Mouse (Mus musculus): ENCODE results near the gene Rpap1.

The Rpap1 gene

DNA sequence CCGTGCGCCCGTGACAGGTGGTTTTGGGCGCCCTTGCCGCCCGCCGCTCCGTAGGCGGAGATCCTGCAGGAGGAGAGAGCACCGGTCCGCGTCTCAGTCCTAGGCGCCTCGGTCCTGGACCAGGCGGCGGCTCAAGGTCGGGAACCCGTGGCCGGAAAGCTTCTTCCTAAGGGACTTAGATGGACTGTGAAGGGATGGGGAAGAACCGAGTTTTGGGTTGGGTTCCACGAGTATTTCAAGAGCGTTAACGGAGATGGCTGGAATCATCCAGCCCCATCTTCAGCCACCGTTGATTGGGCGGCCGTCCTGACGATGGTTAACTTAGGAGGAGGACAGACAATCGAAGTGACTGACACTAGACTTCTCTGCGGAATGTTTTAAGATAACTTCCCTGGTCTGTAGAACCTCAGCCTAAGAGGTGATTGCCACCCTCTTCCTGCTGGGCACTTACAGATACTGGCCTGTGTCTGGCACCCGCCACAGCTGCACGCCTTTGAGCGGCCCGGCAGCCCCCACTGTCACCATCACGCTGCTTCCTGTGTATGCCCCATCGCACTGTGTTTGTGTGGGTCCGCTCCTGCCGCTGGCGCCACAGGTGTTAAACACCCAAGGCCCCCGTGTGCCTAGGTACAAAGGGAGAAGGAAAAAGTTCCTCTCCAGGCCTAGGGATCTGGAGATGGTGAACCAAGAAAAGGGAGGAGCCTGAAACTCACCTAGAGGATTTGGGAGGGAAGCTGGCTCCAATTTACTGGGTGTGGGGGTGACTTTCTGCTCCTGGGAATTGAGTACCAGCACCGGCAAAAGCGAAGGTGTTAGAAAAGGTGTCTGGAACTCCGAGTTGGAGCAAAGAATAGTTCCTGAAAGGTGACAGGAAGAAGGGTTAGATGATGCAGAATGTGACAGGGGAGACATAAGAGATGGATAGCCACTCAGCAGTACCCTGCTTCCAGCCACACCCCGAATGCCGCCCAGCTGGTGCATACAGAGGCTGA lies 28.2 kb downstream of the Rpap1 start:
- DNase-seq (ENCODE audit: low read depth, low spot score) = peak; percentile 49
- no peaks in the 10 kb centered on the region for H3K36me3 ChIP-seq (ENCODE audit: control insufficient read depth, insufficient read depth, low read length, poor library complexity, severe bottlenecking)
- H3K27me3 ChIP-seq (ENCODE audit: control insufficient read depth, insufficient read depth, low read length, poor library complexity, severe bottlenecking) = no peaks in the 10 kb centered on the region

DNA sequence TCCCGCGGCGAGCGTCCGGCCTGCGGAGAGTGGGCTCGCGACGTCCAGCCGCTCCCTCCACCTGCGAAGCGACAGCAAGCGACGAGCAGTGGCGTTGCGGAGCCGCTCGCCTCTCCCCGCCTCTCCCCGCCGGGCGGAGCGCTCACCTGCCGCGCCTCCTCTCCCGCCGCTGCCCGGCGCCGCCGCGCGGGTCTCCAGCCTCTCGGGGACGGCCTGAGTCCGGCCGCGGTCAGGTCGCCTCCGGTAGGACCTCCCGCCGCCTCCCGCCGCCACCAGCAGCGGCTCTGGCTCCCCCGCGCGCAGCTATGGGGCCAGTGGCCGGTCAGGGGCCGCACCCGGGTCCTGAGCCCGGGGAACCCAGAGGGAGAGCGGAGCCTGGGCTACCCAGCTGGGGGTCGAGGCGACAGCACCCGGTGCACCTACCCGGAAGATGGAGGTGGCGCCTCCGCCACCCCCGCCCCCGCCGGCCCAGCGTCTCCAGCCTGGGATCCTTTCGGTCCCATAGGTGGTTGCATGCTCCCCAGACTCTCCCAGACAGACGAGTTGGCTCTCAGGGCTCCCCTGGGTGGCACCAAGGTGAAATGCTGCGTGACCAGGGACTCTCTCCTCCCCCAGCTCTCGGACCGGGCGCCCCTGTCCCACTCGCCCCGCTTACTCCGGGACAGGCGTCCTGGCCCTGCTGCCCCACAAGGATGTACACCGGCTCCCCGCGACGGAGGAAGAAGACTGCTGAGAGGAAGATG lies 29.1 kb downstream of the Rpap1 start:
- DNase-seq (ENCODE audit: low read depth, low spot score) = no peak

DNA sequence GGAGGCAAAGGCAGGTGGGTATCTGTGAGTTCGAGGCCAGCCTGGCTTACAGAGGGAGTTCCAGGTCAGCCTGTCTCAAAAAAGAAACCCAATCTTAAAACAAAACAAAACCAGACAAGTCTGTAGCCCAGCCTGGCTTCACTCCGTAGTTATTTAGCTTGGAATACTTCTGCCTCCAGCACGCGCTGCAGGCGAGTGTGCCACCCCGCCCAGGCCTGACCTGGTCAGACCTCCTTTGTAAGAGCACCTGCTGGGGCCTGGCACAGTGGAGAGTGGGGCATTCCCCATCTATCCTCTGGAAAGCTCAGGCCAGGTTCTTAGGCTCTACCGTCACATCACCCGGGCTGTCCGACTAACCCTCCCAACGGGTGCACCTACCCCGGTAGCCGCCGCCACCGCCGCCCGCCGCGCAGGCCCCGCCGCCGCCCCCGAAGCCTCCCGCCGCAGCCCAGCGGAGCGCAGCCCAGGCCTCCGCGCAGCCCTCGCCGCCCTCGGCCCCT lies 29.7 kb downstream of the Rpap1 start:
- H3K36me3 ChIP-seq (ENCODE audit: control insufficient read depth, insufficient read depth, low read length, poor library complexity, severe bottlenecking) = no peaks in the 10 kb centered on the region
- H3K27me3 ChIP-seq (ENCODE audit: control insufficient read depth, insufficient read depth, low read length, poor library complexity, severe bottlenecking) = no peaks in the 10 kb centered on the region
- DNase-seq (ENCODE audit: low read depth, low spot score) = peak; percentile 34

More for the DNA sequence above, 29.1 kb downstream of the Rpap1 start:
- H3K27me3 ChIP-seq (ENCODE audit: control insufficient read depth, insufficient read depth, low read length, poor library complexity, severe bottlenecking) = no peaks in the 10 kb centered on the region
- no peaks in the 10 kb centered on the region for H3K36me3 ChIP-seq (ENCODE audit: control insufficient read depth, insufficient read depth, low read length, poor library complexity, severe bottlenecking)

DNA sequence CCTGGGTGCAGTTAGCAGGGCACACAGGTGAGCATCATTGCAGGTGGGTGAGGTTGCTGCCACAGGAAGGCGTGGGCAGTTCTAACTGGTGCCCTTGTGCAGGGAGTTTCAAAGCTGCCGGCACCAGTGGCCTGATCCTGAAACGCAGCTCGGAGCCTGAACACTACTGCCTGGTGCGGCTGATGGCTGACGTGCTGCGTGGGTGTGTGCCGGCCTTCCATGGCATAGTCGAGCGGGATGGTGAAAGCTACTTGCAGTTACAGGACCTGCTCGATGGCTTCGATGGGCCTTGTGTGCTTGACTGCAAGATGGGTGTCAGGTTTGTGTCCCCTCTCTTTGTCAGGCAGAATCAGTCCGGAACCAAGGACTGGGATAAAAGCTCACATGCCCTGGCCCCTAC lies 38.1 kb downstream of the Rpap1 start:
- H3K36me3 ChIP-seq (ENCODE audit: control insufficient read depth, insufficient read depth, low read length, poor library complexity, severe bottlenecking) = no peaks in the 10 kb centered on the region
- DNase-seq (ENCODE audit: low read depth, low spot score) = no peak
- no peaks in the 10 kb centered on the region for H3K27me3 ChIP-seq (ENCODE audit: control insufficient read depth, insufficient read depth, low read length, poor library complexity, severe bottlenecking)

DNA sequence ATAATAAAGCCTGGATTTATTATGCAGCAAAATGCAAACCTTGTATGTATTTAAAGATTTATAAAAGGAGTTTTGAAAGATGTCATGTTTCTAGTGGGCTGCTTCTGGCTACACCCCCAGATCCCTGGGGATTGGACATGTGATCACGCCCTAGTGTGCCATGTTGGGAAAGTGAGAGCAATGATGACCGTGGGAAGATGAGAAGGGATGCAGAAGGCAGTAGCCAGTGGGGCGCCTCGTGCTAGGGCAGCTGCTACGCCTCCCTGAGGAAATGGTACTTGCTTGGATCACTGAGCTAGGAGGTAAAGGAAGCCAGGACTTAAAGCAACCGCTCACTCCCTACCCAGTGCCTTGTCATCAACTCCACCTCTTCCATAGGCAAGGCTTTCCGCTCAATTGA lies 39.8 kb downstream of the Rpap1 start:
- no peaks in the 10 kb centered on the region for H3K36me3 ChIP-seq (ENCODE audit: control insufficient read depth, insufficient read depth, low read length, poor library complexity, severe bottlenecking)
- DNase-seq (ENCODE audit: low read depth, low spot score) = no peak
- no peaks in the 10 kb centered on the region for H3K27me3 ChIP-seq (ENCODE audit: control insufficient read depth, insufficient read depth, low read length, poor library complexity, severe bottlenecking)

DNA sequence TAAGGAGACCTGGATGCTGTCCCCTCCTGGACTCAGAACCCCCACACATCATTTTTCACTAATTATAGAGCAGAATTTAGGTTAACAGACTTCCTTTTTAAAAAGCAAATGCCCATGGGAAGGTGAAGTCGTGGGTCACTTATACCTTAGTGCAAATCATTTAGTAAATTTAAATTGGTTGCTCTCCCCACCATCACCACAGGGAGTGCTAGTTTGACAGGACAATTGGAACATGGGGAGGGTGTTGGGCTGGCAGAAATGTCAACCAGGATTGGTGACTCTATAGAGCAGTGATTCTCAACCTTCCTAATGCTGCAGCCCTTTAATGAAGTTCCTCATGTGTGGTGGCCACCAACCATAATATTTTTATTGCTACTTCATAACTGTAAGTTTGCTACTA lies 42.1 kb downstream of the Rpap1 start:
- peak; percentile 65 for DNase-seq (ENCODE audit: low read depth, low spot score)
- H3K27me3 ChIP-seq (ENCODE audit: control insufficient read depth, insufficient read depth, low read length, poor library complexity, severe bottlenecking) = no peaks in the 10 kb centered on the region
- no peaks in the 10 kb centered on the region for H3K36me3 ChIP-seq (ENCODE audit: control insufficient read depth, insufficient read depth, low read length, poor library complexity, severe bottlenecking)

DNA sequence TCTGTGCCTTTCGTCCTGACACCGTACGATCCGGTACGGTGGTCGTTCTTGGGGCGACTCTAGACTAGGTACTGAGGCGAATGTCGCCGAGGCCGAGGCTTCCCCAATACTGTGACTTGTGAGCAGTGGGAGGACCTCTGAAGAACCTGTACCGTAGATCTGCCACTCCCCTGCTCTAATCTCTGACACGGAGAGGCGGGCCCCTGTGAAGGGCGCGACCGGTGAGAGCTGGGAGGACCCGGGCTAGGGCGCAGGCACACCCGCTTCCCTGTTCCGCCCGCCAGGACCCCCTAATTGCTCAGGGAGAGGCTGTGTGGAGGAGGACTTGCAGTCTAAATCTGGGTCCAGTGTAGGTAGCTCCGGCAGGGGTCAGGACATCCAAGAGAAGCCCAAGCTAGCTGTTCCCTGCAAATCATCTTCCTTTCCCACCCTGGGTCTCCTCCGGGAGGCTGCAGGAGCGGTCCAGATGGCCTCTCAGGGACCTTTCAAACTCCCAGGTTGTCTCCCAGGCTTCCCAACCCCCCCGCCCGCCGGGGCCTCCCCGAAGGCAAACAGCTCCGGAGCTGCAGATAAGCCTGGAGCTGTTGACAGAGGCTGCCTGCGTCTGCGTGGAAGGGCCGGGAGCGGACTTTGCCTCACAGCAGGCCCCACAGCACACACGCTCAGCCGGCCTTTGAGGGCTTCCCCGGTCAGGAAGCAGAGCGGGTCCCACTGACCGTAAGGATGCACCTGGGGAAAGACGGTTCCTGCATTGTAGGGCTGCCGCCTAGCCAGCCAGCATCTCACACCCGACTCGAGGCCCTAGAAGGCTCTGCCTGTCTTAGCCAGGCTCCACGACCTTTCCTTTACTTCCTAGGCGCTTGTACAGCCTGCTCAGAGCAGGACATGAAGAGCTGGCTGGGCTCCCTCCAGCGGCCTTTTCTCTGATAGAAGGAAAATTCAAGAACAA lies 42.9 kb downstream of the Rpap1 start:
- Histone ChIP-seq H3K36me3 (ENCODE audit: control insufficient read depth, insufficient read depth, low read length, poor library complexity, severe bottlenecking) (no peaks in the 10 kb centered on the region), H3K27me3 (ENCODE audit: control insufficient read depth, insufficient read depth, low read length, poor library complexity, severe bottlenecking) (no peaks in the 10 kb centered on the region)
- DNase-seq (ENCODE audit: low read depth, low spot score) = peak; percentile 51

DNA sequence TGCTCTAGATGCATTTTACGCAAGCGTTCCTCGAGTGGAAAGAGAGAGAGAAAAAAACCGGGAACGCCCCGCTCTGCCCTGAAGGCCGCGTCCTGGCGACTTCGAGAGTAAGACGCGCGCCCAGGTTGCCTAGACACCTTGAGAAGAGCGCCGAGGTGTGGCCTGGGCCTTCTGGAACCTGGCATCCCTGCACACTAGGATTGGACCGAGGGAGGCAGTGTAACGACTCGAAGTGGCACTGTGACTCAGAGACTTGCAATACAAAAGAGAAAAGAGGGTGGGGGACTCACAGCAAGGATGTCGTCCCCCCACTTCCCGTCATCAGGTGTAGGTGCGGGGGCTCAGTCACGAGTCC lies 43.6 kb downstream of the Rpap1 start:
- Histone ChIP-seq H3K36me3 (ENCODE audit: control insufficient read depth, insufficient read depth, low read length, poor library complexity, severe bottlenecking) (no peaks in the 10 kb centered on the region), H3K27me3 (ENCODE audit: control insufficient read depth, insufficient read depth, low read length, poor library complexity, severe bottlenecking) (no peaks in the 10 kb centered on the region)
- no peak for DNase-seq (ENCODE audit: low read depth, low spot score)

DNA sequence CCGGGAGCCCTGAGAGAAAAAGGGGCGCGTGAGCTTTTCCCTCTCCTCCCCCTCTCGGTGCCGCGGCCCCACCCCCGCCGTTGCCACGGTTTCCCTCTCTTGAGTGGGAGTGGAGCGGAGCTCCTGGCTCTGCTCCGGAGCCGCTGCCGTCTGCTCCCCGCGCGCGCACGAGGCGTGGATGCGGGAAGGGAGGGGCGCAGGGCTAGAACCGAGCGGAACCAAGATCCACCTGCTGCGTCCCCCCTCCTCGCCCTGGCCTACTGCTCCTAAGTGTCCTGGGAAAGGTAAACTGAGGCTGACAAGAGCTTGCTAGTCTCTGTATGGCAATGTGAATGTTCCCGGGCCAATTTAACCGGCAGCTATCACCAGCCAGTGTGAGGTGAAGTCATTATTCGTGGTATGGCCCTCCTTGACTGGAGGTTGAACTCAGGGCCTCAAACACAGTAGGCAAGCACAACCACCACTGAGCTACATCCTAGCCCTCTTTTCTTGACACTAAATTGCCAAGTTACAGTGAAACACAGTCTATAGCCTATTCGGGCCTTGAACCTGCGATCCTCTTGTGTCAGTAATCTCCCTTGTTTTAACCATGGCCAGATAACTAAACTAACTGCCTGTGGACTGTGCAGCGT lies 44.0 kb downstream of the Rpap1 start:
- Histone ChIP-seq H3K27me3 (ENCODE audit: control insufficient read depth, insufficient read depth, low read length, poor library complexity, severe bottlenecking) (no peaks in the 10 kb centered on the region), H3K36me3 (ENCODE audit: control insufficient read depth, insufficient read depth, low read length, poor library complexity, severe bottlenecking) (no peaks in the 10 kb centered on the region)
- DNase-seq (ENCODE audit: low read depth, low spot score) = peak; percentile 17

DNA sequence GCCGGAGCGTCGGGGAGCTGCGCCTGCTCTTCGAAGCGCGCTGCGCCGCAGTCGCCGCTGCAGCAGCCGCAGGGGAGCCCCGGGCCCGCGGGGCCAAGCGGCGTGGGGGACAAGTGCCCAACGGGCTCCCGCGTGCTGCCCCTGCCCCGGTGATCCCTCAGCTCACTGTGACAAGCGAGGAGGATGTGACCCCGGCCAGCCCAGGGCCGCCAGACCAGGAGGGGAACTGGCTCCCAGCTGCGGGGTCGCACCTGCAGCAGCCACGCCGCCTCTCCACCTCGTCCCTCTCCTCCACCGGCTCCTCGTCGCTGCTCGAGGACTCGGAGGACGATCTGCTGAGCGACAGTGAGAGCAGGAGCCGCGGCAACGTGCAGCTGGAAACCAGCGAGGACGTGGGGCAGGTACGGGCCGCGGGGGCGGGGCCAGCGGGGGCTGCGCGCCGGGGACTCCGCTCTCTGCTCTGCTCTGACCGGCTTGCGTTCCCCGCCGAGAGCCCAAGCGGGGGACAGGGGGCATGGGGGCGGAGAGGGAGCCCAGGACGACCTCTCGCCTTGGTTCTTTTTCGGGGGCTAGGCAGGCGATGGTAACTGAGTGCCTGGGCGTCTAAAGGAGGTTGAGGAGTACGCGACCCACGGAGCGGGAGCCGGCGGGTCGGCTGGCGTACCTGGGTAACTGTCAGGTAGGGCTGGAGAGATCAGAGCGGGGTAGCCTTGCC lies 44.7 kb downstream of the Rpap1 start:
- Histone ChIP-seq H3K36me3 (ENCODE audit: control insufficient read depth, insufficient read depth, low read length, poor library complexity, severe bottlenecking) (no peaks in the 10 kb centered on the region), H3K27me3 (ENCODE audit: control insufficient read depth, insufficient read depth, low read length, poor library complexity, severe bottlenecking) (no peaks in the 10 kb centered on the region)
- DNase-seq (ENCODE audit: low read depth, low spot score) = peak; percentile 58

DNA sequence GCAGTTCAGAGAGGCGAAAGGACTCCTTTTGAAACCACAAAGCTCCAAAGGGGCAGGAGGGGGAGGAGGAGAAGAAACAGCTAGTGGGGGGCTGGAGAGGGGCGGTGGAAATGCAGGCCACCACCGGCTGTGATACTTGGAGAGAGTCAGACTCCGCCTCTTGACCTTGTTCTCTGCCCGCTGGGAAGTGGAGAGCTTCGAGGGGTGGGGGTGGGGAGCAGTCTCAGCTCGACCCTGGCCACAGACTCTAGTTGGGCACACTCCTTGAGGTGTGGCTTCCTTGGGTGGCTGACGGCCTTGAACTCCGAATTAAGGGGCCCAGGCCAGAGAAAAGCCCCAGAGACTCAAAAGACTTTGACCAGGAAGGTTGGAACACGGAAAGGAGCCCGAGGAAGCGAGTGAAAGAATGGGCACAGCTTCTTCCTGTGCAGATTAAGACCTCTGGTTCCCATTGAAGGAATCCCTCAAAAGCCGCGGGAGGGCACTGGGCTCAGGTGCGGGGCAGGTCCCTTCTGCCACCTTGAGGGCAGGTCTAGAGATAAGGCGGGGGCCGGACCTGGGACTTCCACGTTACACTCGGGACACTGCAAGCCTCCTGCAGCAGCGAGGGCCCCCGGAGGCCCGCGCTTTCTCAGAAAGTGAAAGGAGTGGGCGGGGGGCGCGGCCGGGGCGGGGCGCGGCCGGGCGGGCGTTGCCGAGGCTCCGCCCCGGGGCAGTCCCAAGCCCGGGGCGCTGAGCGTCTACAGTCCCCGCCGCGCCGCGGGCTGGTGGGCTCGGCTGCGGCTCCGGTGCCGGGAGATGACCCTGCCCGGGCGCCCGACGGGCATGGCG lies 45.5 kb downstream of the Rpap1 start, which contains the start of gene Itpka:
TSS of gene Itpka (plus strand) at position 757 of the 831 bp plus-strand sequence.
- Histone ChIP-seq H3K27me3 (ENCODE audit: control insufficient read depth, insufficient read depth, low read length, poor library complexity, severe bottlenecking) (no peaks in the 10 kb centered on the region), H3K36me3 (ENCODE audit: control insufficient read depth, insufficient read depth, low read length, poor library complexity, severe bottlenecking) (no peaks in the 10 kb centered on the region)
- peak; percentile 81 for DNase-seq (ENCODE audit: low read depth, low spot score)

DNA sequence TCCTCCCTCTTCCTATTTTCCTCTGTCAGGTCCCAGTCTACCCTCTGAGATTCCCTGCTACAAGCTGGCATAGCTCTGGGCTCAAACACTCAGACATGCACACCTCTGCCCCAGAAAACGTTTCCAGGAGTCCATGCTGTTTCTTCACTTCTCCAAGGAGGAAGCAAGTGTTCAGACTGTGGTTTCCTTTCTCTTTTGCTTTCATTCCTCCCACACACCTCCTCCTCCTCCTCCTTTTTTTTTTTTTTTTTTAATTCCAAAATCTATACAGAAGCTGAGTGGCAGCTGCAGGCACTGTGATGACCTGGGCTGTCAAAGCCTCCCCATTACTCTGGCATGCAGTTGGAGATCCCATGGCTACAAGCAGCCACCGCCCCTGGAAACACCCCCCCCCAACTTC lies 46.8 kb downstream of the Rpap1 start:
- peak; percentile 35 for DNase-seq (ENCODE audit: low read depth, low spot score)
- H3K36me3 ChIP-seq (ENCODE audit: control insufficient read depth, insufficient read depth, low read length, poor library complexity, severe bottlenecking) = no peaks in the 10 kb centered on the region
- no peaks in the 10 kb centered on the region for H3K27me3 ChIP-seq (ENCODE audit: control insufficient read depth, insufficient read depth, low read length, poor library complexity, severe bottlenecking)

DNA sequence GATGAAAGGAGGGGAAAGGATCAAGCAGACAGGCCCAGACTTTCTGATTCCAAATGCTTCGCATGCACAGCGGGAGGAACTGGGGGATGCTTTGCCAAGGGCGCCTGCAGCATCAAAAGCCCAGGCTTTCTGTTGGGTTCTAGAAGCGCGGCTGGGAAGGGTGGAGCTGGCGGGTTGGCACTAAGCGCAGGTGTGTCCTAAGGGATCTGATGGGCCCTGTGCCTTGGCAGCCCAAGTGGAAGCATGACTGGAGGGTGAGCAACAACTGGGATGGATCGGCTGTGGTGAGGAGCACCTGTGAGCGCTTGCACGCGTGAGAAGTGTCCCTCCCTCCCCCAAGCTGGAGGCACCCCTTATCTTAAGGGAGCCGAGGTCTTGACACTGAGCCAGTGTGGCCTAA lies 50.2 kb downstream of the Rpap1 start:
- DNase-seq (ENCODE audit: low read depth, low spot score) = no peak
- Histone ChIP-seq H3K36me3 (ENCODE audit: control insufficient read depth, insufficient read depth, low read length, poor library complexity, severe bottlenecking) (peaks cover 3% of the 10 kb centered on the region; the same call in 1 of the 2 replicates), H3K27me3 (ENCODE audit: control insufficient read depth, insufficient read depth, low read length, poor library complexity, severe bottlenecking) (no peaks in the 10 kb centered on the region)

Data from splenic B cell, adult 2 months (primary cell).